ENCODE assay signal across 1 mouse cellular context in genomic region chr7:127618402-127618801, GRCm38 (mm10). TPM values are rescaled to one million over a fixed set of nuclear protein-coding genes. Genes with fewer than 3 reads are reported as not detected.
"Had no signal": no experiment of that assay in that cellular context is flagged by ENCODE, and none has a peak within 500 bp of the region (broad histone marks: within the 10 kb centered on the region; RNA-seq: fewer than 3 reads in every experiment).

No protein-coding gene starts in this region.

RNA-seq across cellular contexts. Expression of gene Tmem265, which starts 57.2 kb away (rescaled TPM):
- polyA plus RNA-seq: macrophage had no signal
